Mouse (Mus musculus) large intestine, adult 2 months (tissue): ENCODE measurements around the gene Padi3. TPM values are rescaled to one million over a fixed set of nuclear protein-coding genes. Genes with fewer than 3 reads are reported as not detected.

Source experiments
- DNase-seq: peaks from one replicate; pipeline ENCODE4 v3.0.0-alpha.2; 2012; ENCODE audit warnings: low read depth, low spot score
- WGBS: fragments of 180-500 bp; shearing (Covaris S2); methylation state at CpG from one replicate; pipeline ENCODE4 v1.1.7; 2018; 5-methylcytosine and 5-hydroxymethylcytosine counted together
- polyA plus RNA-seq: library from polyadenylated mRNA; depleted of rRNA; stranded (reverse); fragments of >200 nt; gene quantifications from 2 replicates; pipeline ENCODE4 v1.2.3, GENCODE M21; 2012

Gene Padi3
- polyA plus RNA-seq, 1 experiment = not detected

DNA sequence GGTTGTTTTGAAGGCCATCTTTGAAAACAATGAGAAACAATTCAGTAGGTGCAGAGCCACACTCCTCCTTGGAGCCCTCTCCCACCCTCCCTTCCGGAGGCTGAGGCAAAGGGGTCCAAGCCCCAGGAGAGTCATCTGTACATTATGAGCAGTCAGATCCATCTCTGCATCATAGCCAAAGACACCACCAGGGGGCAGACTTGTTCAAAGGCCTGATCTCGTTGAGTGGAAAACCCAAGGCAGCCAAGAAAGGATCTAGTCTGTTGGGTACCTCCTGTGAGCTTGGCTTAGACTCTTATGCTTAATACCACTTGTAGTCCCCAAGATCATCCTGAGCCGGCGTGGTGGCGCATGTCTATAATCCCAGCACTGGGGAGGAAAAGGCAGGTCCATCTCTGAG lies 11.5 kb upstream of the Padi3 start:
- WGBS = 64% methylated on average over 5 of the region's 5 CpGs
- peak; percentile 28 for DNase-seq

DNA sequence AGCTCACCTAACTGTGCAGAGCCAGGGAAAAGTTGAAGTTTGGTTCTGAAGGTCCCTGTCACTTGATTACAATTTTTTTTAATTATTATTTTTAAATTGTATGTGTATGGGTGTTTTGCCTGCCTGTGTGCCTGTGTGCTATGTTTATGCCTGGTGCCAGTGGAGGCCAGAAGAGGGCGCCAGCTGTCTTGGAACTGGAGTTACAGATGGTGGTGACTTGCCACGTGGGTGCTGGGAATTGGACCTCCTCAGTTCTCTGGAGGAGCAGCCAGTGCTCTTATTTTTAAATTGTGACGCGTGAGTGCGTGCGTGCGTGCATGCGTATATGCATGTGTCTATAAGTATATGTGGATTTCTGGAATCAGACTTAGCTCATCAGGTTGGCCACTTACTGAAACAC lies 7.0 kb upstream of the Padi3 start:
- no peak for DNase-seq
- WGBS = 95% methylated on average over 8 of the region's 8 CpGs

DNA sequence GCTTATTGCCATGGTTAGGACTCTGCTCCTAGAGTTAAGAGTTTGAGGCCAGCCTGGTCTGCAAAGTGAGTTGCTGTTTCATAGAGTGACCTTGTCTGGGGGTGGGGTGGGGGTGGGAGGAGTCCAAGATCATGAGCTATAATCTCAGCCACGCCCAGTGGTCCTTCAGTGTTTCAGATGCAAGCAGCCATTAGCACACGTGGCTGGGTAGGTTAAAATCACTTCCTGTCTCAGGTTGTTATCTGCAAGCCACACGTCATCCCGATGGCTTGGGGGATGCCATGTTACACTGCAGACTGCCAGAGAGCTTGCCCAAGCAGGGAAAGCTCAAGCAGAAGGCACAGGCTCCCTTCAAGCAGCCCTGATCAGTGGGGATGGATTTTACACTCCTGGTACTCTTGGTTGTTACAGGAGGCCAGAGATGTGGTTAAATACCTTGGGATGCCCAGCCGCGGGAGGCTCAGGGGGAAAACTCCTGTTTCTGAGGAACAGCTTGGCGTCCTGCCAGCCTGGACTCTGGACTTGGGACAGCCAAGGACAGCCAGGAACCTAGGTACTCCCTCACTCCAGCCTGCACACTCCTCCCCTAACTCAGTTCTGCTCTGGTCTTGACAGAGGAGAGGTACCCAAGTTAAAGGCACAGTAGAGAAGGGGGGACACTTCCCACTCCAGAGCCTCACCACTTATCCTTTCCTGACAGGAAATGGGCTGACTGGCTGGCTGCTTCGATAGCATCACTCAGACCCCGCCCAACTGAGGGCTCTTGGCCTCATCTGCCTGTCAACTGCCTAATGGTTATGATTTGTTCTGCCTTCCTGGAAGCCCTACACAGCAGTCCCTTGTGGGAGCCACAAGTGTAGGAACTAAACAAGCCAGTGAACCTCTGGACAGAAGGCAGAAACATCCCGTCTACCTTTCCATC lies 5.8 kb upstream of the Padi3 start:
- WGBS = 16% methylated on average over 10 of the region's 10 CpGs
- DNase-seq = no peak

DNA sequence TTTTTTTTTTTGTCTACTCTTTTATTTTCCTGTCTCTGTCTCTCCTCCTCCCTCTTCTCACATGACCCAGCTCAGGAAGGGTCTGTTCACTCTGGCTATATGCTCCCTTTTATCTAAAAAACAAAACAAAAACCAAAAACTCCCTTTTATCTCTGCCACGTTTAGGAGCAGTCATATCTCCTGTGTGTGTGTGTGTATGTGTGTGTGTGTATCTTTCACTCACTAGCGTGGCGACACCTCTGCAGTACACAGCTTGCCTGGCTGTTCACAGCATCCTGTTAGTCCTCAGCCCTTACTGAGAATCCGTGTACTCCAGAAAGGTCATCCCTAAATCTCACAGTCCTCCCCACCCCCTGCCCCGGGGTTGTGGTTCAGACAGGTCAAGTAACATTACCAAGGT lies 5.0 kb upstream of the Padi3 start:
- WGBS = 53% methylated on average over 5 of the region's 5 CpGs

DNA sequence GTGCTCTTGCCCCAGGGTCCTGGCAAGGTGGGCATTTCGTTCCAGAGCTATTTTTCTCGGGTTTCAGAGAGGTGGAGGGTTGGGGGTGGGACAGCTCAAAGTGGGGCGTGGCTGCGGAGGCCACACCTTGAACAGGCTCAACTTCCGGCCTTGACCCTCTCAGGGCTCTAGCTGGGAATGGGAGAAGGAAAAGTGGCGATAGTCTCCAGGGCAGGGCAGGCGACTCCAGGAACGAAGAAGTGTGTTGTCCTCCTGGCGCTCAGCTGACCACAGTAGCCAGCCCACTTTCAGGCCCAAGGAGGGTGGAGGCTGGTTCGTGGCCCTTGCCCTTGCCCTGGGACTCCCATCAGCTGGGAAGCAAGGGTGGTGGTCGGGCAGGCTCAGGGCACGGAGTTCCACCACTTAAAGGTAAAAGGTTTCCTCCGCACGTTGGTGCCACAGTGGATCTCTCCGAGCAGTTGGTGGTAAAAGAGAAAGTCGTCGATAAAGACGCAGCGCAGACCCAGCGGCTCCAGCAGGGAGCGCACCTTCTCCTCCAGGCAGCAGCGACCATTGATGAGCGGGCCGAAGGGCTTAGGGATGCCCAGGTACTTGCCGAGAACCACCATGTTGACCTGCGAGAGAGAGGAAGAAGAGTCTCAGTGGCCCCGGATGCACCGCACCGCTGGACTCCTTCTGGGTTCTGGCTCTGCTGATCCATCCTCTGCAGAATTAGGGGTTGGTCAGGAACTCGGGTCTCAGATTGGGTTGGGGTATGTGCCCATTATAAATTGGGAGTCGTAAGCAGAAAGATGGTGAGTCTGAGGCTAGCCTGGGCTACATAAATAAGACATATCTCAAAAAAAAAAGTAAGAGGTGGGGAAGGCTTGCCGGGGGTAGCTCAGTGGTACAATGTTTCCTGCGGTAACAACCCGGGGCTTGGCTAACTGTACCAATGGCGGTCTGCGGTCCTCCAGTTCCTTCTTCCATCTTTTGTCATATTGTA lies 4.1 kb upstream of the Padi3 start:
- 23% methylated on average over 36 of the region's 36 CpGs for WGBS
- DNase-seq = no peak

More for the DNA sequence above, 5.0 kb upstream of the Padi3 start:
- no peak for DNase-seq

DNA sequence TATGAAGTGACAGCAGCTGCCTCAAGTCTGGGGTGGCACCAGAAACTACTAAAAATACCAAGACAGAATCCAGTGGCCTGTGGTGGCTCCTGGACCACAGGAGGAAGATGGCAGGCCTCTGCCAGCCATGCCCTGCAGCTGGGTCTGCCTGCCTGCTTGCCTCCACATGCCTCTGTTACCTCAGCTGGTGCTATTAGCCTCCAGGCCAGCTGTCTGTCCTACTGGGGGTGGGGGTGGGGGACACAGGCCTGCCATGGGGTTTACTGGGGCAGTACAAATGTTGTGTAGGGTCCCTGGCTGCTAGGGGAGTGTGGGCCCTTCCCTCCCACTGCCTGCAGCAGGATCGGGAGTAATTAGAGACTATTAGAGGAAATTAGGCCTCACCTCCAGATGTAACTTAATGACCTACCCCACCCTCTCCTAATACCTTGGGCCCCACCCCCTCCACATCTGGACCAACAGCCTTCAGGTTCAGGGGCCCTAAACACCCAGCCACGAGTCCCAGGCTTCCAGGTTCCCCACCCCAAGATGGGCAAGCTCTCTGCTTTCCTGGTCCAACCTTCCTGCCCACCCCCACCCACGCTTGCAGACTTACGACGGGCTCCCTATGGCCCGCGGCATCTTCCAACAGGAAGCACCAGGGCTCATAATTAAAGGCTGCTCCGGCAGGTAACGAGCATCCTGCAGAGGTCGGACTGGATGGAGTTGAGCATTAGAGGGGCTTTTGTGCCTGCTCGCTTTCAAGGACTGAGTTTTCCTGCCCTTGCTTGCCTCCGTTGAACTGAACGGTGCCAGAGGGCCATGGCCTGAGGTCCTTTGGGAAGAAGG lies 3.1 kb upstream of the Padi3 start:
- 28% methylated on average over 13 of the region's 13 CpGs for WGBS
- DNase-seq = no peak

DNA sequence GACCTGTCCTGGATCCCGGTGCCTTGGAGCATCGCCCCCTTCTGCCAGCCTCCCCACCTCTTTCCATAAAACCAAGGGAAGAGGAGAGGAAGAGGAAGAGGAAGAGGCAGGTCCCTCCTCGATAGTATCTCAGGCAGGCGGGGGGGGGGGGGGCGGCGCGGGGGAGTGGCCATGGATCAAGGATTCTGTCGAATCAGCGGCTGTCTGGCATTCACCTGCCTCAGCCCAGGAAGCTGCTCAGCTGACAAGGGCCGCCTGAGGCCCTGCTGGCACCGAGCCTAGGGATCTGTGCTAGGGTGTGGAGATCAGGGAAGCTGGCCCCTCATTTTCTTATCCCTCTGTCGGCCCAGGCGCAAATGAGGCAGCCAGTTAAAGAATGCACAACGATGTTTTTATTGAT lies 2.2 kb upstream of the Padi3 start:
- no peak for DNase-seq

DNA sequence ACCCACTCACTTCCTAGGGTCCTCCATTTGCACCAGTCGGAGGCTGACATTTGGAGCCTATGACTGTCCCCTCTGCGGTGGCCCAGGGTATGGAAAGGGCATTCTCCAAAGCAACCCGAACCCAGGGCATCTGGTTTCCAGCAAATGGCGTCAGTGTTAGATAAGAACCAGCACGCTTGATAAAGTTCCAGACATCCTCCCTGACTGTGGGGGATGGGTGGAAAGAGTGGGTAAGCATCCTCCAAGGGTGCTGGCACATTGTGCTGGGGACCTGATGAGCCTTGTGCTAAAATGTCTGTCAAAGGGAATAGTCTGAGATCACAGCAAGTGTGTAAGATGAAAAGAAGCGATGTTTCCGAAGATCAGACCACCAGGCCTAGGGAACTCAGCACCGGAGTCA lies 1.7 kb upstream of the Padi3 start:
- no peak for DNase-seq
- 73% methylated on average over 8 of the region's 8 CpGs for WGBS

More for the DNA sequence above, 2.2 kb upstream of the Padi3 start:
- WGBS = 15% methylated on average over 14 of the region's 14 CpGs

DNA sequence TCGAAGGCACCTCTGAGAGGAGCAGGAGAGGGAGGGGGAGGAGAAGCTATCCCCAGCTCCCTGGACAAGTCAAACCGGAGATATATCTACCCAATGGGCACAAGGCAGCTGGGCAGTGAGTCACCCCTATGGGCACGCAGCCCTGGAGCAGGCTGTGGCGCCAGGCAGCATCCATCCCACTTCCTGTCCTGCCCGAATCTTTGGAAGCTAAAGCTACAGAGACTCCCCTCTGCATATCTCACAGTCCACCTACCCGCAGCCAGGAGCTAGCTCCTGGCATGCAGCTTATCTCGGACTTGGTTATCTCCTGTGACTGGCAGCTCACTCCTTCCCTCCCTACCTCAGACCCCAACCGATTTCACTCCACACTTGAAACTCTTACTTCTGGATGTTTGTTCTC lies 1.3 kb downstream of the Padi3 start:
- DNase-seq = no peak
- WGBS = 53% methylated on average over 8 of the region's 8 CpGs

DNA sequence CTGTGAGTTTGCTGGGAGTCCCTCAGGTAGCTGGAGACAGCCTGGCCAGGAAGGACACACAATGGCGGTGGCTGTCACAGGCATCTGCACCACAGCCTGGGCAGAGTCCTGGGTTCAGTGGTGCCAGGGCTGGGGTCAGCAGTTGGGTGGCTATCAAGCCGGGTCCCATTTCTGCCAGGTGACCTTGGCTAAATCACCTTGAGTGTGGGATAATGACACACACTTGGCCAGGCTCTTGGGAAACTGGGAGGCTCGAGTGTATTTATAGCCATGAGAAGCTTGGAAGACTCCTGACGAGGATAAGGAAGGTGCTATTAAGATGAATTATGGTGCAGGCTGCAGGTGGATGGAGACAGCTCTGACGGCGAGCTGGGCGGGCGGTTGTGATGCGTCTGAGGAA lies 5.8 kb downstream of the Padi3 start:
- DNase-seq = no peak
- WGBS = 47% methylated on average over 9 of the region's 9 CpGs

DNA sequence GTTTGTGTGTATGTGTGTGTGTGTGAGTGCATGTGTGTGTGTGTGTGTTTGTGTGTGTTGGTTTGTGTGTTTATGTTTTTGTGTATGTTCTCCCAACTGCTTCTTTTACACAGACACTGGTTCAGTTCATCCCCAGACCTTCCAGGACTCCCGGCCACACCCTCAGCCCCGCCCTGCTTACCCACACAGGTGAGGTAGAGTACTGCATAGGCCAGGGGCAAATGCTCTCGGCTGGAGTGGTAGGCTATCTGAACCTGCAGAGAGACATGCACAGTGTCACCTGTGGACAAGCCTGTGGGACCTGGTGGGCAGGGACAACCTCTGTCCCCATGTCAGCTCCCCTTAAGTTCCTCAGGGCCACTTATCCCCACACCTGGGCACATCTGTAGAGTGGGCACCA lies 9.1 kb downstream of the Padi3 start:
- DNase-seq = no peak
- 31% methylated on average over 3 of the region's 3 CpGs for WGBS

DNA sequence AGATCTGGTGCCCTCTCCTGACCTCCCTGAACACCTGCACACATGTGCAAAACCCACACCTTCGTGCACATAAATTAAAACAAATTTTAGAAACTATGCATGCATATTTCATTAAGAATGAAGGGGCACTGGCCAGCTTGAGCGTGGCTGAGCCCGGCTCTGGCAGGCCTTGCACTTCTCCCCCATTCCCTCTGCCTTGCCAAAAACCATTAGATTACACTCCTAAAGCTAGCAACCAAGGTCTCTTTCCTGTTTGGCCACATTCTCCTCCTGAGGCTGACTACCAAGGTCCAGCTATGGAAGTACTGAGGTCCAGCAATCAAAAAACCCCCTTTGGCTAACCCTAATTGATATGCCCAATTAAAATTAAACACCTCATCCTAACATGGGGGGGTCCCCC lies 13.7 kb downstream of the Padi3 start:
- no peak for DNase-seq
- WGBS = 63% methylated on average over 3 of the region's 3 CpGs

DNA sequence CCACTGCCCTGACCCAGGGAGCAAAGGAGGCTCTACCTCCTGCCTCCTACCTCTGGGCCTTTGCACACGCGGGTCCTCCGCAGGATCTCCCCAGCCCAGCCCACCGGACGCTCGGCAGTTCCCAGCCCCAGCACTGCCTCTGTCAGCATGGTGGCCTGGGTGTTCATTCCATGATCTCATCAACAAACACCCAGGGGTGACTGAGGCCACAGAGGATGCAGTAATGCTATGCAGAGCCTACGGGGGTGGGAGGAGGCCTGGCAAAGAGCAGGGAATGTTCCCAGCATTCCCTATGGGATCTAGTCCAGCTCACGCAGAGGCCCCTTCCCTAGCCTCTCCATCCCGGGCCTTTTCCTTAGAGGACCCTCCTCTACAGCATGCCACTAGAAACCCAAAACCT lies 15.8 kb downstream of the Padi3 start:
- WGBS = 83% methylated on average over 9 of the region's 9 CpGs
- DNase-seq = no peak

DNA sequence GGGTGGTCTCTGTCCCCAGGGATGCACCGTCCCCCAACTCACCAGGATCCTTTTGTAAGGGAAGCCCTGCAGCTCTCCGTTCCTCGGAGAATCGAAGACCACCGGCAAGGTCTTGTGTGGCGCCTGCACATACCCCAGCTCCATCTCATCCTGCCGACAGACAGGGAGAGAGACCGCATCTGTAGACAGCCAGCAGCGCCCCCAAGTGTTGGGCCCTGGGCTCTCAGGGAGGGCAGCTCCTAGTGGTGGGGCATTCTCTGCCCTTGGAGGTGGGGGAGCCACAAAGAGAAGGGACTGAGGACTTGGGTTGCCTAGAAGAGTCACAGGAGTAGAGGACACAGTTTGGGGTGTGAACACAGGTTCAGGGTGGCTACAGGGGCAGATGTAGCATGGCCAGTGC lies 16.7 kb downstream of the Padi3 start:
- 74% methylated on average over 9 of the region's 9 CpGs for WGBS
- DNase-seq = no peak

DNA sequence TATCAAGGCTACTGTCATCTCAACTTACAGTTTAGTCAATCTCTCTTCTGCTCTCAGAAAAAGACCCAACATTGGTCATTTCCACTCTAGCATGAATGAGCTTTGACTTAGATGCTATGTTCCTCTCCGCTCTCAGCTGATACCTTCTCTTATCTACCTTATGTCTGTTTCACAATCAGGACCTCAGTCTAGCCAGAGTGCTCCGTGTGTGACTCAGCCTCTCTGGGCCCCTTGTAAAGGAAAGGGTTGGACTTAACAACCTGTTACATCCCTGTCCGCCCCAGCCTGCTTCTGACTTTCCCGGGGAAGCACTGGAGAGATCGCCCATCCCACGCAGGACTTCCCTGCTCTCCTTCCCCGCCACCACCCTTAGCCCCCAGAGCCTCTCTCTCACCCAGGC lies 17.9 kb downstream of the Padi3 start:
- DNase-seq = no peak
- 37% methylated on average over 7 of the region's 7 CpGs for WGBS

DNA sequence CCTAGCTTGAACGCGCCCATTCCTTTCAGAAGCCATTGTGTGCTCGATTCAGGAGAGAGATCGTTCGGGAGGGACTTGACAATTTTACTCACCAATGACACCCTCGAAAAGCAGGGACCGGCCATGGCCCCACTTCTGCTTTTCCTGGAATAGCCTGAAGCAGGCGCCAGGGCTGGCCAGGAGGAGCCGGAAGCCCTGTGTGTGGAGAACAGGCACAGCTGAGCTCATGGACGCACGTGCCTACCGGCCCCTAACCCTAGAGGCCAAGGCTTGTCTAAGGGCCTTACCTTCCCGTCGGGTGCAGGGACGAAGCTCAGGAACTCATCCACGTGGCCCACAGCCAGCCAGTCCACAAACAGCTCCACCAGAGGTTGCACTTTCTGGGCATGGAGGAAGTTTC lies 19.4 kb downstream of the Padi3 start:
- 79% methylated on average over 16 of the region's 16 CpGs for WGBS
- no peak for DNase-seq

DNA sequence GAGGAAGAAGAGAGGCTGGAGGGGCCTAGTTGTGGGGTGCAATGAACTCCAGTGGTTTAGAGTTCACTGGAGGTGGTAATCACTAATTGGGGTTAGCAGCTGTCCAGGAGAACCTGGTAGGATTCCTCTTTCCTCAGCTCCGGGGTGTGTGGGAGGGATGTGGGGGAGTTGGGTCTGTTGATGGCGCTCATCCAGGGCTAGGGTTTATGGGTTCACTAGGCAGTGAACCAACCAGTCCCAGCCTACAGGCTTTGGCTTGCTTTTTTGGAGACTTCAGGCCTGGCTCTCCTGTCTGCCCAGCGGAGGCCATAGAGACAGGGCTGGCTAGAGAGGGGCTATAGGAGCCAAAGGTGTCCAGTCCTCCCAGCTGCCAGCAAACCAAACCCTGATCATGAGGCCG lies 20.5 kb downstream of the Padi3 start:
- DNase-seq = no peak
- WGBS = 86% methylated on average over 4 of the region's 4 CpGs

DNA sequence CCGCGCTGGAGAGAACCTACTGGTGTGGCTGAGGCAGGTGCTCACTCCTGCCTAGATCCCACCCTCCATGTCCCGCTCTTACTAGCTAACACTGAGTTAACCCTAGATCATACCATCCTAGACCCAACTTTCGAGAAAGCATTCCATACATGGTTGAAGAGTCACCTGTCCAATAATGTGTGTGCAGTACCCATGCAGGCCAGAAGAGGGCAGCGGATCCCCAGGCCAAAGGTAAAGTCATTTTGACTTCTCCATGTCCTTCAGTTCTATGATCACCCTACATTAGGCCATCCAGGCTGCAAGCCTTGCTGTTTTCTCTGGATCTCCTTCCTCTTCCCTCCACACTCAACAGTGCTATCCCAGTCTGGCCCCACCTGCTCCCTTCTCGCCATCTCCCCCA lies 21.5 kb downstream of the Padi3 start:
- WGBS = 55% methylated on average over 6 of the region's 6 CpGs
- DNase-seq = no peak

DNA sequence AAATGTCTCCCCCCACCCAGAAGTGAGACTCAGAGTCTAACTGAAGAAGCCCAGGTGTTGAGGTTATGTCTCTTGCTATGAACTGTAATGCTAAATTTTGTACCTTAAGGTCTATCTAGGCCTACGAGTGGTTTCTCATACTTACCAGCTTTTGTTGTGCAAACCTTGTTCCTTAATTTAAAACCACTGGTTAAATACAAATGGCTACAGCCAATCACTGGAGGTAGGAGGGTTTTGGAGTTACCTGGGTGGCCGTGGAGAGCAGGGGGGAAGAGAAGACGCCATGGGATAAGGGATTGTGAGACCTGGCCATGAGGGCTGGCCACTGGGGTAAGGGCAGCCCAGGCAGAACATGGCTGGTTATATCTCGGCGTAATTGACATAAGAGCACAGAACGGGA lies 22.2 kb downstream of the Padi3 start:
- DNase-seq = no peak
- WGBS = 78% methylated on average over 6 of the region's 6 CpGs

DNA sequence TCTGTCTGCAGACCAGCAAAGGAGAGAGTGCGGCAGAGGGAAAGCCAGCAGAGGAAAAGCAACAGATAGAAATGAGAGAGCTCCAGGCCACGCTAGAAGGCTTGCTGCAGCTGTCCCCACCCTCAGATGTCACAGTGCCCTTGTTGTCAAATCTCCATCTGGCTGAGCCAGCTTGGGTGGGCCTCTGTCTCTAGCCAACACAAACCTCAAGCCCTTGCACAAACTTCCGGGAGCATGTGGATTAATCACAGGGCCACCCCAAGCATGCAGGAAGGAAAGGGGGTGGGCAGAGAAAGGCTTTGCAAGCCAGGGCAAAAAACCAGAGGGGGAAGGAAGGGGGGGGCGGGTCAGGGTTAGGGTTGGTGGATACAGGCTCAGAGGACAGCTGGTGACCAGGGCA lies 23.0 kb downstream of the Padi3 start:
- whole genome bisulfite sequencing = 52% methylated on average over 4 of the region's 4 CpGs
- no peak for DNase-seq
